Mouse (Mus musculus): ENCODE results near the gene Myo1f.

GRCm38 (mm10) chr17:33649781-33650475 lies 94.4 kb downstream of the Myo1f start:
- TF ChIP-seq CTCF (IDR thresholded peaks at IDR 0.05), result no peak
- TF ChIP-seq POLR2A (IDR thresholded peaks at IDR 0.05; ENCODE audit: insufficient read depth, low read depth, low read length), result no peak

Data from heart, adult 2 months (tissue).